Mouse (Mus musculus) thymus, postnatal 14 days (tissue): ENCODE data around the gene Chd5.
A peak's percentile ranks its signal among the peaks of the same experiment; 100 is the strongest.

Source experiments
- DNase-seq: peaks from one replicate; pipeline ENCODE4 v3.0.0; 2021

Chd5 gene

GRCm38 (mm10) chr4:152318517-152319234 lies 19.8 kb upstream of the Chd5 start, which contains the start of gene Rnf207:
Gene Rnf207 (minus strand): TSS chr4:152318993.
- DNase-seq: peak; percentile 43

DNA sequence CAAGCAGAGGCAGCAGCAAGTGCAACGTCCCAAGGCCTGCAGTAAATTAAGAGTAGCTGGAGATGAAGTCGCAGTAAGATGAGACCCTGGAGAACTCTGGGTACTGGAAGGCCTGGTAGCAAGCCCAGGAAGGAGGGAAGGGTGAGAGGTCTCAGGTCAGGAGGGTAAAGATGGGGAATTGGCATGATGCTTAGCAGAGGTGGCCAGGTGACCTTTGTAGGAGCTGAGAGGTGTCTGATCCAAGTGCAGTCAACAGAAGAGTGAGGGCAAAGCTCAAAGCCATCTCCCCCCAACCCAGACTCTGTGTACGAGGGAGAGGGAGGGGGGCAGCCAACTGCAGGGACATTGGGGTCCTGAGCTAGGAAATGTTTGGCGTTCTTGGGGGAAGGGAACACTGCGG lies 17.0 kb upstream of the Chd5 start:
- no peak for DNase-seq

- no peak for DNase-seq
Observed at GRCm38 (mm10) chr4:152324641-152325562, 13.5 kb upstream of the Chd5 start.

DNA sequence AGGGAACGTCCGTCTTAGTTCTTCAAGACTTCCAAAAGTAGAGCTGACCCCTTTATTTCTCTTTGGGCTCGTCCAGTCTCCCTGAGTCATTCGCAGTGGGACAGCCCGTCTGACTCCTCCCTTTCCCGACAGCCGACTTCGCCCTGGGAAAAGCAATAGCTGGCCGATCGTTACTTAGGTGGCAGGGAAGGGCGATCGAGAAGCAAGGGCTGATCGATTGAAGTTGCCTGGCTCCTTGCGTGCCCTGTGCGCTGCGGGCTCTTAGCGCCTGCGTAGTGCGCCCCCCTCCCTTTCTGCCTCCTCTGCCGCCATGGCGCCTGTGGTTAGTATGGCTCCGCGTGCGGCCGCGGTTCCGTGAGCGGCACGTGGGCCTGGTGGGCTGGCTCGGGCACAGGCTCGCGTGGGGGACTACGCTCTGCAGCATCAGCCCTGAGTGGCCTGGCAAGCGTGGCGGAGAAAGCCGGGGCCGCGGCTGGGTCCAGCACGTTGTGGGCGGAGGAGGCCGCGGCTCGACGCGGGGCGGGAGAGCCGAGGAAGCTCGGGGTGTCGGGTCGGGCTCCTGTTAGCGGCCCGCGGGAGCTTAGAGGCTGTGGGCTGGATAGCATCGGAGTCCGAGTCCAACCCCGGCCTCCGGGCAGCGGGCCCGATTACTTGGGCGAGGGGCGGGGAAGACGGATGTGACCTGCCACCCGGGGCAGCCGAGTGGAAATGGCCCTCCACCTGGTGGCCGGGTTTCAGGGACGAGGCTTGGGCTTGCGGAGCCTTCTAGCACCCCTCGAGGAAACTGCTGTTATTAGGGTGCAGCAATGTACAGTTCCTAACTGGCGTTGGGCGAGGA lies 12.7 kb upstream of the Chd5 start, which contains the start of gene Rpl22:
Rpl22 (plus strand) TSS at position 169 of the 838 bp plus-strand sequence.
- peak; percentile 93 for DNase-seq

DNA sequence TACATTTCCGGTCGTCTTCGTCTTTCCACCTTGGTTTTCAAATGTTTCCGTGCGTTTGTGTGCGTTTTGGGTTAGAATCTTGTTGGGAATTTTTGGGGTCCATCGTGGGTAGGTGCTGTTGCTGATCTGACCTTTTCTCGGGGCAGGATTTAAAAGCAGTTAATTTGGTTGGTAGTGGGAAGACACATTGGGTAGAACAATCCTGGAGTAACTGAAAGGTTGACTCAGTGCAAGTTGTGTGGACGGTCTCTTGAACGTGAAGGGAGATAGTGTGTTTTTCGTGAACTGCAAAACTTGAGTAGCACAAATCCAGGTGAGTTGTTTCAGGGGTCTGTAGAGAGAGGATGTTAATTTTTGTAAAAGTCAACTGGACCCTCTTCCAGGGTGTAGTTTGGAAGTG lies 11.9 kb upstream of the Chd5 start:
- DNase-seq: no peak

GRCm38 (mm10) chr4:152328691-152329090 lies 9.8 kb upstream of the Chd5 start:
- DNase-seq: peak; percentile 67

GRCm38 (mm10) chr4:152332952-152333351 lies 5.5 kb upstream of the Chd5 start:
- DNase-seq: peak; percentile 73

DNA sequence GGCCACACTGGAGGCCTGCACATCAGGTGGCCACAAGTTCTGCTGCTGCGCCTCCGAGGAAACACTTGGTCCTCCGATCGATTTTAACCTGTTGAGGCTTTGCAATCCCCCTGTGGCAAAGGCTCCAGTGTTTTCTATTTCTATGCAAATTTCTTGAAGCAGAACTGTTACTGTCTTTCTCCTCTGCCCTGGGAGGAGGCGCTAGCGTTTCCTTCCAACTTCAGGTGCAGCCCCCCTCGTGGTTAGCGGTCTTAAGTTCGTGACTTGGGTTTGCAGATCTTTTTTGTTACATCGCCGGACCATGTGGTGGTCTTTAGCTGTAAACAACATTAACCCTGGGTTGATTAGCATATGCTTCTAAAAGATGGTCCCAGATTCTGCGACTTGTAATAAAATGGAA lies 4.9 kb upstream of the Chd5 start:
- no peak for DNase-seq

DNA sequence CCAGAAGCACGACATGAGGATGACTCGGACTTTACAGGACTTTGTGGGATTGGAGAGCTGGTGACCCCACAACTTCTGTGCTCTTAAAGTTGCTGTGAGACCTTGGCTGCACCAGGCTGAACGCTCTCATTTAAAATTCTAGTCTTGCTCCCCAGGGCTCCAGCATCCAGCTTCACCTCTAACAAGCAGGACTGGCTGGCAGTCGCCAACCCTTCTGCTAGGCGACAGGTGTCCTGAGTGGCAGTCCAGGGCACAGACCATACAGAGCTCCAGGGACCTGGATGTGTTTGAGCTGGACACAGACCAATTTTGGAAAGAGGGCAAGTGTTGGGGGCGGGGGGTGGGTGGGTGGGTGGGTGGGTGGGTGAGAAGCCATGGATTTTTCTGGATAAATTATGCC lies 679 bp upstream of the Chd5 start:
- DNase-seq: no peak

GRCm38 (mm10) chr4:152339293-152339790 lies 891 bp downstream of the Chd5 start:
- DNase-seq: no peak

- DNase-seq: peak; percentile 44
Observed at GRCm38 (mm10) chr4:152340584-152341284, 2.3 kb downstream of the Chd5 start.

DNA sequence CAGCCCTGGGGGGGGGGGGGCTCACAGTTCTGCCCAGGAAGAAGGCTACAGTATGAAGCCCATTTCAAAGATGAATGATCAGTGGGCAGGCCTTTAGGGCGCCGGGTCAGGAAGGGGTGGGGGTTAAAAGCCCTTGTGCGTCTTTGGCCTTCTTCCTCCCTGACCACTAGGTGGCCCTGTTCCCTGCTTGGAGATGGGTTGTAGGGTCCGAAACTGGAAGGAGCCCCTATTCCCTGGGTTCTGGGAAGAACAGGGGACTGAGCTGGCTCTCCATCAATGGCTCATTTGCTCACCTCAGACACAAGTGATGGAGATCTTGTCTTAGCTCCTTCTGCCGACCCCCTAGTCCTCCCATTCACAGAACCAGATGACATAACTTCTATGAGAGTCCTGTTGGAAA lies 4.8 kb downstream of the Chd5 start:
- DNase-seq: no peak

GRCm38 (mm10) chr4:152344651-152345050 lies 6.2 kb downstream of the Chd5 start:
- DNase-seq: no peak

- DNase-seq: no peak
Observed at GRCm38 (mm10) chr4:152345120-152345889, 6.9 kb downstream of the Chd5 start.

DNA sequence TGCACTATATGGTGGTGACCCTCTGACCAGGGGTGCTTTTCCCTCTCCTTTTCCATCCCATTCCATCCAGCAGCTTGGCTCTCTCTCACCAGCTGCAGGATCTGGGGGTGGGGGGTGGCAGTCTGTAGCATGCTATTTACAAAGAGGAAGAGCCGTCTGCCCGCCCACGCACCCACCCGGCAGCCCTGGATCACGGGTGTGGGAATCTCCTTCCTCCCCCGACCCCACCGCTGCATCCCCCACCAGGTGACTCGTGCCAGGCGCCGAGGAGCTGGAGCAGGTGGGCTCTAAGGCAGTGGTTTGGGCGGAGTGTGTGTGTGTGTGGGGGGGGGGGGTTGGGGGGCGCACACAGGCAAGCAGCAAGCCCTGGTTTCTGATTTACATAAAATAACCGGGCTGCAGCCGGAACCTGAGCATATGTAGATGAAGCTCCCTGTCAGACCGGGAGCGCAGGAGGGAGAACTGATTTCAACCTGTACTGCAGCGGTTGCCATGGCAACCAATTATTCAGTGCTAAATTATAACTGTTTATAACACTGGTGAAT lies 11.5 kb downstream of the Chd5 start:
- DNase-seq: no peak

- no peak for DNase-seq
Observed at GRCm38 (mm10) chr4:152350722-152351421, 12.4 kb downstream of the Chd5 start.

DNA sequence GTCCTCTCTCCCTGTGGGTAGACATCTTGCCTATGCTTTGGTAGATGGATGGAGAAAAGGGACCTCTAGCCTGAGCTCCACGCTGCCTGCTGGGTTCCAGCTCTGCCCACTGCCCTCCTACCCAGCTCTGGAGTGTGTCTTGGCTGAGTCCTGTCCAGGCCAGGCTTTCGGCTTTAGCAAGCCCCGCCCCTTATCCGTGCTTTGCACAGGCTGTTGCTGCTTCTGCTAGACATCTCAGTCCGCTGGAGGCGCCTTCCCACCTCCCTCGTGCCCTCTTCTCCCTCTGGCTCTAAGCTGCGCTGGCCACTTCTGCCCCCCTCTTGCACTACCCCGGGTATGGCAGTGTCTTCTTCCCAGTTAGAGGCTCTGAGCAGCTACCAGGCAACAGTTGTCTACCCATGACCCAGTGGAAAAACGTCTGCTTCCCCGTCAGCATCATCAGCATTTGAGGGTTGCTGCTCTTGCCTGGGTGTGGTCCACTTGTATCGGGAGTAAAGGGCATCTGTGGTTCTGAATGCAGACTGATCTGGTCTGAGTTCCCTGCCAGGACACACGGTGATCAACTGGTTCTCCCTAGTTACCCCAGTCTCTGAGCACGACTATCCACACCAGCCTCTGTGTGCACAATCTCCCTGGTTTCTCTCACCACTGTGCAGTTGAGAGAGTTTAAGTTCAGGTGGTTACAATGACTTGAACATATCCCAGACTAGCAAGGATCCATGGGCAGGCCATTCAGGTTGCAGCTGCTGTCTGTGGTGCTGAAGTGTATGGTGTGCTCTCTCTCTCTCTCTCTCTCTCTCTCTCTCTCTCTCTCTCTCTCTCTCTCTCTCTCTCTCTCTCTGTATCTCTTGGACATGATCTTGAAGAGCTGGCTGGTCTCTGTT lies 13.2 kb downstream of the Chd5 start:
- no peak for DNase-seq

GRCm38 (mm10) chr4:152353886-152354637 lies 15.6 kb downstream of the Chd5 start:
- no peak for DNase-seq

DNA sequence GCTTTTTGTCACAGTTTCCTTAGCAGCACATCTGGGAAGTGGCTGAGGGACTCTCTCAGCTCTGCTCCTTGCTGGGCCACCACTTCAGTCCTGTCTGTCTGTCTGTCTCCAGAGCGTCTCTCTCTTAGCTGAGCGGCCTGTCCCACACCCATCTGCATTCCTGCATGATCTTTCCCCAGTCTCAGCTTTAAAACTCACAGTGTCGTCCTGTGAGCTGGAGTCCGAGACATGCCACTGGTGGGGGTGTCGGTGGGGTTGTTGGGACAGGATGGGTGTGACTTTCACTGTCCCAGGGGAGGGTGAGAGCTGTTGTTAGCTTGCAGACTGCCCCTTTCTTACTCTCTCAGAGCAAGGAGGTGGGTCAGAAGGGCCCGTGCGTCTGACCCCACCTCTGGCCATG lies 17.2 kb downstream of the Chd5 start:
- DNase-seq: no peak
